Mouse (Mus musculus): ENCODE measurements around the gene Zfp978. TPM values are rescaled to one million over a fixed set of nuclear protein-coding genes. Genes with fewer than 3 reads are reported as not detected.
"Not testable (repeated sequence)": the region's sequence is repeated elsewhere in the genome, so short reads cannot be mapped to it uniquely, and the experiment has no call there.

The Zfp978 gene
- polyA plus RNA-seq, 1 experiment from 2014 or later, result not detected

DNA sequence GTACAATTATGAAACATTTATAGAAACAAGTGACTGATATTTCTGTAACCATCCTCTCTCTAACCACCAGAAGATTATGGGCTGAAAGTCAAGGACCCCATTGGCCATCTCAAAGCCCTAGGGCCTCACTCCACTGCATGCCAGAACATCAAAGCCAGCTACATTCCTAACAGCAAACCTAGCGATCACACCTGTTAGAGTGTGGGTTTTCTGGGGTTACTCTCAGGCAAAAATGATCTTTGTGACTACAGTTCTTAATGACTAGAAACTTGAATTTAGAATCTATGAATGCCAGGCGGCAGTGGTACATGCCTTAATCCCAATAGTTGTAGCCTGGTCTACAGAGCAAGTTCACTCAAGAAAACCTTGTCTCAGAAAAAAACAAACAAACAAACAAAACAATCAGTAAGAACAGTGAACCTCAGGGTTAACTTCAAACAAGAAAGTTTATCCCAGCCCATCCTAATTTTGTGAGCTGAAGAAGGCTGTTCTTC is 16.0 kb upstream of the Zfp978 start:
- H3K9me3 ChIP-seq, result peaks cover 64% of the 10 kb centered on the region

DNA sequence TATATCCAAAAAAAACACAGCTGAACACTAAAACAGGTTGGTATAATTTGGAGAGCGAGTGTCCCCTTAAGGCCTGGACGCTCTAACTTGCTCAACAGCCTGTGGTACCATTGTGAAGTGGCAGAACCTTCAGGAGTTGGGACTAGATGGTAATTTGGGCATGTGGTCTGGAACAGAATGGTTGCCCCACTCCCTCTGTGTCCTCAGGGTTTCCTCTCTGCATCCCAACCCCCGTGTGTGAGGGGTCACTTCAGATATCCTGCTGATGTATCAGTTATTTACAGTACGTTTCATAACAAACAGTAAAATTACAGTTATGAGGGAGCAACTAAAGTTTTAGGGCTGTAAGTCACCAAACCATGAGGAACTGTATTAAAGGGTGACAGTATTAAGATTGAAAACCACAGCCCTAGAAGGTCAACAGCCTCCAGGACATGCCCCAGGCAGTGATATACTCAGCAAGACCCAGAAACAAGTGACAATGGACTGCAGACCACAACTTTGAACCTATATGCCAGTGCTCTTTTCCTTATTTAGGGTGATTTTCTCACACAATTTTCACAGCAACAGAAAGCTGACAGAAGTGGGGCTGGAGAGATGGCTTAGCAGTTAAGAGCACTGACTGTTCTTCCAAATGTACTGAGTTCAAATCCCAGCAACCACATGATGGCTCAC is 14.6 kb upstream of the Zfp978 start:
- 70% methylated on average over 4 of the region's 4 CpGs for WGBS
- not testable (repeated sequence) for H3K36me3 ChIP-seq; H3K4me2 ChIP-seq (replicated peaks); H3K4me1 ChIP-seq; H3K4me3 ChIP-seq; H3K27me3 ChIP-seq; H3K27ac ChIP-seq; ATAC-seq (ENCODE audit: low FRiP score, low read depth); H3K9ac ChIP-seq
- H3K9me3 ChIP-seq, result peaks cover 71% of the 10 kb centered on the region

More for the DNA sequence above, 16.0 kb upstream of the Zfp978 start:
- H3K4me3 ChIP-seq; H3K4me1 ChIP-seq; H3K27ac ChIP-seq; H3K27me3 ChIP-seq; H3K36me3 ChIP-seq; H3K9ac ChIP-seq; H3K4me2 ChIP-seq (replicated peaks); ATAC-seq (ENCODE audit: low FRiP score, low read depth): not testable (repeated sequence)
- 85% methylated on average over 2 of the region's 2 CpGs for WGBS

- H3K27ac ChIP-seq; H3K4me2 ChIP-seq (replicated peaks); H3K9ac ChIP-seq; H3K36me3 ChIP-seq; H3K4me1 ChIP-seq; H3K4me3 ChIP-seq; H3K27me3 ChIP-seq; ATAC-seq (ENCODE audit: low FRiP score, low read depth): not testable (repeated sequence)
- H3K9me3 ChIP-seq, result peaks cover 71% of the 10 kb centered on the region
- 71% methylated on average over 4 of the region's 4 CpGs for WGBS
These were observed 13.8 kb upstream of the Zfp978 start for GRCm38 (mm10) chr4:147347300-147347699.

GRCm38 (mm10) chr4:147347880-147348279 is 13.2 kb upstream of the Zfp978 start:
- H3K9ac ChIP-seq; H3K4me2 ChIP-seq (replicated peaks); H3K27me3 ChIP-seq; H3K4me1 ChIP-seq; ATAC-seq (ENCODE audit: low FRiP score, low read depth); H3K27ac ChIP-seq; H3K36me3 ChIP-seq; H3K4me3 ChIP-seq: not testable (repeated sequence)
- H3K9me3 ChIP-seq, result peaks cover 66% of the 10 kb centered on the region
- WGBS, result 75% methylated on average over 2 of the region's 3 CpGs

- not testable (repeated sequence) for ATAC-seq (ENCODE audit: low FRiP score, low read depth); H3K4me1 ChIP-seq; H3K36me3 ChIP-seq; H3K27me3 ChIP-seq; H3K4me2 ChIP-seq (replicated peaks); H3K9ac ChIP-seq; H3K4me3 ChIP-seq; H3K27ac ChIP-seq
- peaks cover 61% of the 10 kb centered on the region for H3K9me3 ChIP-seq
- 79% methylated on average over 2 of the region's 2 CpGs for WGBS
These were observed 12.7 kb upstream of the Zfp978 start for GRCm38 (mm10) chr4:147348401-147348800.

DNA sequence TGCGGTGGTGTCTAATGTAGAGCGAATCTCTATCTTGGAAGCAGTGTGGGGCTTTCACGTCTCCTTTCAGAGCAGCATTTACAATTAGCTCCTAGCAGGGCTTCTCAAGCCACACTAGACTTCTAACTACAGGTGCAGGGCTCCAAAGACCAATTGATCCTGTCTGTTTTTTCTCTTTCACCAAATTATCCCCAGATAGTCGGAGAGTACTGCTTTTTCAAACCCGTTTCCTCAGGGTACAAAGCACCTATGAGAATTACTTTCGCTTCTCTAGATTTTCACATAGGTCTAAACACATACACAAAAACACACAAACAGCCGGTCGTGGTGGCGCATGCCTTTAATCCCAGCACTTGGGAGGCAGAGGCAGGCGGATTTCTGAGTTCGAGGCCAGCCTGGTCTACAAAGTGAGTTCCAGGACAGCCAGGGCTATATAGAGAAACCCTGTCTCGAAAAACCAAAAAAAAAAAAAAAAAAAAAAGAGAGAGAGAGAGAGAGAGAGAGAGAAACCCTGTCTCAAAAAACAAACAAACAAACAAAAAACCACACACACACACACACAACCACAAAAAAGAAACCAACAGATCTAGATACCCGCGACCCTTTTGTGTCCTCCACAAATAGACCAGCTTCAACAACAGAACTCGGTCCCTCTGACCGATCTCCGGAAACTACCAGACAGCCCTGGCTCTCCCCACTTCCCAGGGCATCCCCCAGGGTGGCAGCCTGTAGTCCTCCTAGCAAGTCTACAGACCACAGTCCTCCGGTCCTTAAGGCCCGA is 12.0 kb upstream of the Zfp978 start:
- H3K9me3 ChIP-seq, result peaks cover 55% of the 10 kb centered on the region
- not testable (repeated sequence) for H3K27ac ChIP-seq; H3K4me2 ChIP-seq (replicated peaks); H3K9ac ChIP-seq; H3K4me1 ChIP-seq; H3K27me3 ChIP-seq; ATAC-seq (ENCODE audit: low FRiP score, low read depth); H3K4me3 ChIP-seq; H3K36me3 ChIP-seq
- WGBS, result 89% methylated on average over 18 of the region's 19 CpGs

- 84% methylated on average over 9 of the region's 9 CpGs for WGBS
- H3K9me3 ChIP-seq, result peaks cover 55% of the 10 kb centered on the region
These were observed 11.3 kb upstream of the Zfp978 start for GRCm38 (mm10) chr4:147349687-147350415.

DNA sequence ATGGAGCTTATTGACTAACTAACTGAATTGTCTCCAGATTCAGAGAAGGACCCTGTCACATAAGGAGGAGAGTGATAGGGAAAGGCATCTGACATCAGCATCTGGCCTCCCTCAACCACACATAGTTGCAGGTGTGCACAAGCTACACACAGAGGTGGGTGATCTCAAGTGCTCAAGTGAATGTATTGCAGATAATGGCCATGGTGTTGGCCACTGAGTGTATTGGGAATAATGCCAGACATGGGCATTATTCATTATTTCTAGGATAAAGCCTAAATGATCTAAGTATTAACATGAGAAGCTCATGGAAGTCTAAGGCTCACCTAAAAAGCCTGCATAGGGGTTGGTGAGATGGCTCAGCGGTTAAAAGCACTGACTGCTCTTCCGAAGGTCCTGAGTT is 10.6 kb upstream of the Zfp978 start:
- peaks cover 49% of the 10 kb centered on the region for H3K9me3 ChIP-seq
- H3K27me3 ChIP-seq; H3K4me1 ChIP-seq; H3K9ac ChIP-seq; ATAC-seq (ENCODE audit: low FRiP score, low read depth); H3K4me2 ChIP-seq (replicated peaks); H3K36me3 ChIP-seq; H3K4me3 ChIP-seq; H3K27ac ChIP-seq: not testable (repeated sequence)
- 85% methylated on average over 2 of the region's 2 CpGs for WGBS

More at GRCm38 (mm10) chr4:147349687-147350415, 11.3 kb upstream of the Zfp978 start:
- not testable (repeated sequence) for H3K27ac ChIP-seq; ATAC-seq (ENCODE audit: low FRiP score, low read depth); H3K4me1 ChIP-seq; H3K4me2 ChIP-seq (replicated peaks); H3K4me3 ChIP-seq; H3K9ac ChIP-seq; H3K36me3 ChIP-seq; H3K27me3 ChIP-seq

DNA sequence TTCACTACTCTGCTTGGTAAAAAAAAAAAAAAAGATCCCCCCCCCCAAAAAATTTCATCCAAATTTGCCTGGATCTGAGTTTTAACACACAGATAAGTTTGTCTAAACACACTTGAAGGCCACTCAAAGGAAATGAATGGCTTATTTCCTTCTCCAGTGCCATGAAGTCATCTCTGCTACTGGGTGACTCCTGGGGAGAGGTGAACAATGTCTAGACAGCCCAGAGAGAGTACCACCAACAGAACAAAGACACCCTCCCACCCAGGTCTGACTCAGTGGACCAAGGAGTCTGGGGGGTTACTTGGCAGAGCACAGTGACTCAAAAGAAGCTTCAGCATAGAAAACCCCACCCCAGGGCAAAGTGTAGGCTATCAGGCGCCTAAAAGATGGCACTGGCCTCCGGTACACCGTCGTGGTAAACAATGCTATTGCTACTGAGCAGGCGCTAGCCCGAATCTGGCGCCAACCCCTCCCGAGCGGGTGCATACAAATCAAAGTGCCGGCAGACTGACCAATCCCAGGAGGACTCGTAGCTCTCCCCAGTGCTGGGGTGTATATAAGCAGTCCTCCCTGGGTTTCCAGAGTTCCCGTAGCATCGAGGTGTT is 9.6 kb upstream of the Zfp978 start:
- peaks cover 46% of the 10 kb centered on the region for H3K9me3 ChIP-seq
- H3K9ac ChIP-seq; ATAC-seq (ENCODE audit: low FRiP score, low read depth); H3K27ac ChIP-seq; H3K27me3 ChIP-seq; H3K4me2 ChIP-seq (replicated peaks); H3K4me1 ChIP-seq; H3K4me3 ChIP-seq; H3K36me3 ChIP-seq: not testable (repeated sequence)
- WGBS, result 81% methylated on average over 11 of the region's 13 CpGs

- not testable (repeated sequence) for H3K27ac ChIP-seq; H3K4me1 ChIP-seq; H3K27me3 ChIP-seq; H3K4me2 ChIP-seq (replicated peaks); H3K4me3 ChIP-seq; H3K36me3 ChIP-seq; ATAC-seq (ENCODE audit: low FRiP score, low read depth); H3K9ac ChIP-seq
- WGBS, result 82% methylated on average over 4 of the region's 4 CpGs
- peaks cover 32% of the 10 kb centered on the region for H3K9me3 ChIP-seq
These were observed 7.5 kb upstream of the Zfp978 start for GRCm38 (mm10) chr4:147353626-147354025.

- H3K4me2 ChIP-seq (replicated peaks); H3K27me3 ChIP-seq; H3K4me3 ChIP-seq; ATAC-seq (ENCODE audit: low FRiP score, low read depth); H3K9ac ChIP-seq; H3K4me1 ChIP-seq; H3K9me3 ChIP-seq; H3K36me3 ChIP-seq; H3K27ac ChIP-seq: not testable (repeated sequence)
- WGBS, result no CpG with 5 or more reads among the region's 3 CpGs
These were observed 5.1 kb upstream of the Zfp978 start for GRCm38 (mm10) chr4:147356042-147356441.

GRCm38 (mm10) chr4:147357195-147357594 is 3.9 kb upstream of the Zfp978 start:
- H3K4me1 ChIP-seq; H3K4me3 ChIP-seq; H3K9ac ChIP-seq; H3K4me2 ChIP-seq (replicated peaks); H3K9me3 ChIP-seq; H3K27ac ChIP-seq; ATAC-seq (ENCODE audit: low FRiP score, low read depth); H3K36me3 ChIP-seq; H3K27me3 ChIP-seq: not testable (repeated sequence)
- no CpG with 5 or more reads among the region's 2 CpGs for WGBS
